Mouse (Mus musculus) spleen, adult 10 weeks (tissue): ENCODE measurements around the gene Otx2. TPM values are rescaled to one million over a fixed set of nuclear protein-coding genes. Genes with fewer than 3 reads are reported as not detected.

Experiments
- polyA plus RNA-seq: library from polyadenylated mRNA; stranded (reverse); fragments of 350-450 nt; fragmentation: Illumina TruSeq; extraction: RNeasy Lipid Tissue Mini Kit (QIAGEN cat#74804); gene quantifications from one replicate; pipeline ENCODE4 v1.2.3, GENCODE M21; 2015; ENCODE audit warnings: low replicate concordance; ENCODE audit not compliant: insufficient read depth

The Otx2 gene
- polyA plus RNA-seq, result not detected

DNA sequence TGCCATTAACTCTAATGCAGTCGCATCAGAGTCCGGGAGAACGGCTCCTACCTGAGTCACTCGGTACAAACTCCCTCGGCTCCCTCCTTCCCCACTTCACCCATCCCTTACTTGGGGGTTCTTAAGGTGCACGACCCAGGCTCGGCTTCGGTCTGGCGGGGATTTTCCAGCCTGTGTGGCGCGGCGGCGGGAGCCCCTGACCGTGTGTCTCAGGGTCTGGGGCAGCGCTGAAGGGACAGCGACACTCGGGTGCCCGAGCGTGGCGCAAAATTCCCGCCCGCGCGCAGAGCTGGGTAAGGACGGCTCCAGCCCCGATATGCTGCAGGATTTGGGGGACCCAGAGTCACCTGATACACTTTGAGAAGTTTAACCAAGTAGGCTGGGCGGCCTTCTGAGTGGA lies at the start of gene Otx2:
Gene Otx2, minus strand, starts transcription at position 279 of the 400 bp plus-strand sequence.

Other genes with a start within 250 kb of the Otx2 start
- 23.0 TPM for gene Tmem260, start 227.7 kb downstream of the Otx2 start, polyA plus RNA-seq